Mouse (Mus musculus) CH12.LX (cell line): ENCODE measurements around the gene Ntm. TPM values are rescaled to one million over a fixed set of nuclear protein-coding genes. Genes with fewer than 3 reads are reported as not detected.

Experiments used
- DNase-seq: peaks from one replicate; pipeline ENCODE4 v3.0.0-alpha.2; 2013; ENCODE audit errors: extremely low read depth
- H3K27ac ChIP-seq: 2 replicates; pipeline ENCODE4 v1.5.1; 2012; ENCODE audit warnings: low read depth, mild to moderate bottlenecking, control low read depth, moderate library complexity; ENCODE audit not compliant: insufficient read depth
- H3K27me3 ChIP-seq: replicated peaks from 2 replicates; pipeline ENCODE3; 2012; ENCODE audit warnings: inconsistent platforms
- H3K36me3 ChIP-seq, 2 experiments: replicated peaks in 1 of 2; 2 replicates each; pipeline versions ENCODE3 to v1.6.1; 2012; ENCODE audit warnings: inconsistent platforms in 1 of 2, low read length in 1 of 2, mild to moderate bottlenecking in 1 of 2, mixed read lengths in 1 of 2, moderate library complexity in 1 of 2; ENCODE audit not compliant: control insufficient read depth in 1 of 2, insufficient read depth in 1 of 2
- H3K4me1 ChIP-seq, 2 experiments: 2 replicates each; pipeline ENCODE4 v1.6.1; 2012; ENCODE audit warnings: inconsistent platforms in 1 of 2, moderate library complexity in 1 of 2; ENCODE audit not compliant: insufficient read depth in 2 of 2, control insufficient read depth in 1 of 2
- H3K4me2 ChIP-seq: 2 replicates; pipeline ENCODE4 v1.6.1; 2012; ENCODE audit warnings: low read depth, mild to moderate bottlenecking, control low read depth; ENCODE audit not compliant: poor library complexity, insufficient read depth, severe bottlenecking
- H3K4me3 ChIP-seq, 3 experiments: fragments of 150-350 bp in 1 of 3; sonication (generic) in 1 of 3; replicated peaks in 1 of 3; 2 replicates each; pipeline versions ENCODE3 to v1.5.1; 2011 to 2012; ENCODE audit warnings: low read depth in 2 of 3, low read length in 2 of 3, mild to moderate bottlenecking in 2 of 3, moderate library complexity in 2 of 3, control low read depth in 1 of 3, improper control_type of control experiment in 1 of 3, inconsistent platforms in 1 of 3, mixed read lengths in 1 of 3; ENCODE audit not compliant: poor library complexity in 1 of 3
- H3K79me2 ChIP-seq: replicated peaks from 2 replicates; pipeline ENCODE4 v1.6.1; 2012; ENCODE audit warnings: mild to moderate bottlenecking, moderate library complexity; ENCODE audit not compliant: control insufficient read depth, poor library complexity, insufficient read depth, severe bottlenecking; ENCODE audit errors: extremely low read depth
- H3K9ac ChIP-seq: 2 replicates; pipeline ENCODE4 v1.6.1; 2012; ENCODE audit warnings: low read depth, mild to moderate bottlenecking, control low read depth, moderate library complexity; ENCODE audit not compliant: insufficient read depth
- H3K9me3 ChIP-seq: replicated peaks from 2 replicates; pipeline ENCODE3; 2012; ENCODE audit warnings: low read length, inconsistent platforms, mixed read lengths
- BHLHE40 ChIP-seq: IDR thresholded peaks from 2 replicates; pipeline ENCODE4 v1.6.1; 2011; ENCODE audit warnings: mild to moderate bottlenecking, low read depth, low read length, improper control_type of control experiment
- CHD1 ChIP-seq: IDR thresholded peaks from 2 replicates; pipeline ENCODE4 v1.6.1; 2012; ENCODE audit warnings: low read depth, low read length, improper control_type of control experiment, inconsistent platforms
- CHD2 ChIP-seq: IDR thresholded peaks from 2 replicates; pipeline ENCODE4 v1.6.1; 2011; ENCODE audit warnings: low read length, improper control_type of control experiment
- CTCF ChIP-seq, 2 experiments: IDR thresholded peaks in 1 of 2; conservative IDR thresholded peaks in 1 of 2; 2 replicates each; pipeline ENCODE4 v1.5.1; 2011 to 2012; ENCODE audit warnings: low read depth in 2 of 2, low read length in 2 of 2, improper control_type of control experiment in 1 of 2, inconsistent platforms in 1 of 2, mild to moderate bottlenecking in 1 of 2, moderate library complexity in 1 of 2
- E2F4 ChIP-seq: IDR thresholded peaks from 2 replicates; pipeline ENCODE4 v1.6.1; 2011; ENCODE audit warnings: low read depth, low read length, improper control_type of control experiment; ENCODE audit not compliant: insufficient replicate concordance
- EP300 ChIP-seq: IDR thresholded peaks from 2 replicates; pipeline ENCODE4 v1.6.1; 2011; ENCODE audit warnings: low read length, improper control_type of control experiment
- GABPA ChIP-seq: IDR thresholded peaks from 2 replicates; pipeline ENCODE4 v1.6.1; 2012; ENCODE audit warnings: low read depth, low read length, improper control_type of control experiment, inconsistent platforms; ENCODE audit not compliant: insufficient replicate concordance
- IRF4 ChIP-seq: IDR thresholded peaks from 2 replicates; pipeline ENCODE4 v1.6.1; 2014; ENCODE audit warnings: low read depth, mild to moderate bottlenecking, inconsistent platforms, low read length, improper control_type of control experiment
- KAT2A ChIP-seq: IDR thresholded peaks from 2 replicates; pipeline ENCODE4 v1.6.1; 2012; ENCODE audit warnings: low read length, improper control_type of control experiment, inconsistent platforms; ENCODE audit not compliant: insufficient replicate concordance
- MAFK ChIP-seq: IDR thresholded peaks from 2 replicates; pipeline ENCODE4 v1.6.1; 2011; ENCODE audit warnings: low read length, improper control_type of control experiment; ENCODE audit not compliant: insufficient replicate concordance
- MAX ChIP-seq: IDR thresholded peaks from 2 replicates; pipeline ENCODE4 v1.6.1; 2011; ENCODE audit warnings: low read length, improper control_type of control experiment
- MAZ ChIP-seq: IDR thresholded peaks from 2 replicates; pipeline ENCODE4 v1.6.1; 2012; ENCODE audit warnings: low read depth, mild to moderate bottlenecking, inconsistent platforms, low read length, improper control_type of control experiment, moderate library complexity
- MEF2A ChIP-seq: IDR thresholded peaks from 2 replicates; pipeline ENCODE4 v1.6.1; 2014; ENCODE audit warnings: low read depth, mild to moderate bottlenecking, inconsistent platforms, low read length, improper control_type of control experiment, borderline replicate concordance
- NELFE ChIP-seq: IDR thresholded peaks from 2 replicates; pipeline ENCODE4 v1.6.1; 2011; ENCODE audit warnings: low read depth, low read length, improper control_type of control experiment
- PAX5 ChIP-seq: IDR thresholded peaks from 2 replicates; pipeline ENCODE4 v1.6.1; 2012; ENCODE audit warnings: low read length, inconsistent platforms, mixed read lengths
- POLR2A ChIP-seq: IDR thresholded peaks from 2 replicates; pipeline ENCODE4 v1.6.1; 2011; ENCODE audit warnings: low read depth, mild to moderate bottlenecking, improper control_type of control experiment, low read length
- SMC3 ChIP-seq: IDR thresholded peaks from 2 replicates; pipeline ENCODE4 v1.6.1; 2011; ENCODE audit warnings: low read depth, low read length, improper control_type of control experiment
- TBP ChIP-seq: conservative IDR thresholded peaks from 2 replicates; pipeline ENCODE4 v1.6.1; 2011; ENCODE audit warnings: low read depth, low read length, improper control_type of control experiment
- TCF12 ChIP-seq: IDR thresholded peaks from 2 replicates; pipeline ENCODE4 v1.6.1; 2014; ENCODE audit warnings: low read depth, mild to moderate bottlenecking, inconsistent platforms, low read length, improper control_type of control experiment
- ZKSCAN1 ChIP-seq: IDR thresholded peaks from 2 replicates; pipeline ENCODE4 v1.6.1; 2012; ENCODE audit warnings: low read depth, inconsistent platforms, low read length, improper control_type of control experiment, borderline replicate concordance
- ZMIZ1 ChIP-seq: IDR thresholded peaks from 2 replicates; pipeline ENCODE4 v1.6.1; 2012; ENCODE audit warnings: low read depth, mild to moderate bottlenecking, inconsistent platforms, low read length, improper control_type of control experiment
- dilution Hi-C: fragments of 300-500 bp; cut with MboI; formaldehyde crosslinking; loops from 2 replicates; pipeline ENCODE4 v1.14.3; 2020; ENCODE audit warnings: low sequenced_read_pairs; ENCODE audit not compliant: extremely low pct_unique_long_range_greater_than_20kb, extremely low pct_ligation_motif_present
- in situ Hi-C: fragments of 300-500 bp; cut with MboI; formaldehyde crosslinking; loops from 3 replicates; pipeline ENCODE4 v1.14.3; 2019; ENCODE audit warnings: low sequenced_read_pairs, low pct_ligation_motif_present, low pct_unique_long_range_greater_than_20kb, mixed read lengths
- polyA plus RNA-seq: library from polyadenylated mRNA; unstranded; fragments of >175 nt; gene quantifications from 2 replicates; pipeline ENCODE4 v1.2.1, GENCODE M21; 2012; ENCODE audit warnings: low read depth; ENCODE audit not compliant: insufficient read length
- total RNA-seq, 2 experiments: library from RNA; depleted of rRNA; stranded (reverse); fragments of 300-350 nt in 1 of 2; fragments of >200 nt in 1 of 2; gene quantifications; 2 replicates each; pipeline ENCODE4 v1.2.3; 2012 to 2014

Gene Ntm
- total and polyA plus RNA-seq, 3 experiments: not detected

- dilution Hi-C loops: no loop called here
- H3K4me2 ChIP-seq: no peak overlapping the region
- H3K9me3 ChIP-seq: peaks cover 78% of the 10 kb centered on the region
- no peak overlapping the region for H3K4me3 ChIP-seq
- in situ Hi-C loops: no loop called here
- no peaks in the 10 kb centered on the region for H3K36me3 ChIP-seq
- no peaks in the 10 kb centered on the region for H3K27me3 ChIP-seq
- no peaks in the 10 kb centered on the region for H3K79me2 ChIP-seq
- TF ChIP-seq CHD2 (no peak), MAZ (no peak)
- TF ChIP-seq, all 38 proteins: peak for 0
- Histone ChIP-seq H3K27ac (no peak overlapping the region), H3K4me1 (no peaks in the 10 kb centered on the region), H3K9ac (no peak overlapping the region)
- no peak for DNase-seq
These were observed 128.0 kb downstream of the Ntm start for GRCm38 (mm10) chr9:29834911-29835310.

- H3K27ac ChIP-seq: no peak overlapping the region
- no peak for DNase-seq
- dilution Hi-C loops: no loop called here
- TF ChIP-seq MAFK (no peak), POLR2A (no peak), ZMIZ1 (no peak), KAT2A (no peak), BHLHE40 (no peak), E2F4 (no peak), PAX5 (no peak), TCF12 (no peak), MAX (no peak), MEF2A (no peak), ZKSCAN1 (no peak), IRF4 (no peak), EP300 (no peak), CHD1 (no peak), CHD2 (no peak)
- no peaks in the 10 kb centered on the region for H3K4me1 ChIP-seq
- no peak overlapping the region for H3K4me2 ChIP-seq
- no peaks in the 10 kb centered on the region for H3K27me3 ChIP-seq
- H3K79me2 ChIP-seq: no peaks in the 10 kb centered on the region
- in situ Hi-C loops: no loop called here
- H3K4me3 ChIP-seq: no peak overlapping the region
- no peaks in the 10 kb centered on the region for H3K36me3 ChIP-seq
- peaks cover 79% of the 10 kb centered on the region for H3K9me3 ChIP-seq
- no peak overlapping the region for H3K9ac ChIP-seq
These were observed 129.2 kb downstream of the Ntm start for GRCm38 (mm10) chr9:29833781-29834180.

- Histone ChIP-seq H3K4me2 (no peak overlapping the region), H3K4me1 (no peaks in the 10 kb centered on the region), H3K27me3 (no peaks in the 10 kb centered on the region), H3K36me3 (no peaks in the 10 kb centered on the region), H3K9me3 (peaks cover 83% of the 10 kb centered on the region), H3K4me3 (no peak overlapping the region), H3K27ac (no peak overlapping the region), H3K9ac (no peak overlapping the region), H3K79me2 (no peaks in the 10 kb centered on the region)
- dilution Hi-C loops: no loop called here
- in situ Hi-C loops: no loop called here
- TF ChIP-seq NELFE (no peak), TBP (no peak), KAT2A (no peak), SMC3 (no peak), BHLHE40 (no peak), CTCF (conservative IDR thresholded peaks at IDR 0.05 in 1 of 2, IDR thresholded peaks at IDR 0.05 in 1 of 2; ENCODE audit: low read depth in 2 of 2, low read length in 2 of 2) (no peak), MAFK (no peak), GABPA (no peak), ZMIZ1 (no peak)
- DNase-seq: no peak
These were observed 135.7 kb downstream of the Ntm start for GRCm38 (mm10) chr9:29827240-29827660.
